In the genomic region with DNA sequence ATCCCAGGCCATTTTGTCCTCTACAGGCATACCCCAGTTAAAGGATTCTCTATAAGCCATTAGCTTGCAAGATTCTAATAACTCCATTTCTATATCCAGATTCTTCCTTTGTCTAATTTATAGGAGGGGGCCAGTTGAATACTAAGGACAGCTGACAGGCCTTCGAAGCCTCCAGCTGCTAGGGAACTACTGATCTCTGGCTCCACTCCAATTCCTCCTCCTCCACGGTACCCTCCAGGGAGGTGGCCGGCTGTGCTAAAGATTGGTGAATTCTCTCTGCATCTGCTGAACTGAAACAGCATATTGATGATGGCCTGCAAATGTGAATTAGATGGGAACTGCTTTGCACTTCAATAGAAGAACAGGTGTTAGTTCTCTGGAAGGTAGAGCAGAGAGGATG, we compare ENCODE assay signal across 18 mouse cellular contexts.
DNase-seq lines count a peak whose midpoint lies in the region; ATAC-seq lines count a peak whose summit lies in the region.
"Had no signal": no experiment of that assay in that cellular context is flagged by ENCODE, and none has a peak within 500 bp of the region (broad histone marks: within the 10 kb centered on the region; RNA-seq: fewer than 3 reads in every experiment).

No protein-coding gene starts in this region.

- H3K9me3 ChIP-seq in embryonic facial prominence, embryonic 14.5 days (ENCODE audit: control insufficient read depth, low read length) = no peaks in the 10 kb centered on the region
- H3K9me3 ChIP-seq in embryonic facial prominence, embryonic 10.5 days = no peaks in the 10 kb centered on the region
- H3K9me3 ChIP-seq in hindbrain, embryonic 10.5 days = no peaks in the 10 kb centered on the region
- H3K9me3 ChIP-seq in midbrain, embryonic 16.5 days (replicated peaks; ENCODE audit: control insufficient read depth, low read length, poor library complexity, severe bottlenecking) = no peaks in the 10 kb centered on the region
- H3K9me3 ChIP-seq: embryonic facial prominence, embryonic 12.5 days; stomach, embryonic 15.5 days had no signal

- no peak overlapping the region for H3K4me3 ChIP-seq in embryonic facial prominence, embryonic 14.5 days (ENCODE audit: low read depth, low read length)
- no peak overlapping the region for H3K4me3 ChIP-seq in embryonic facial prominence, embryonic 10.5 days
- no peak overlapping the region for H3K4me3 ChIP-seq in hindbrain, embryonic 10.5 days
- H3K4me3 ChIP-seq in midbrain, embryonic 16.5 days (ENCODE audit: low read depth, low read length) = no peak overlapping the region
- H3K4me3 ChIP-seq: embryonic facial prominence, embryonic 12.5 days; heart, embryonic 12.5 days; layer of hippocampus, adult 2 months; stomach, embryonic 15.5 days had no signal

- peak; percentile 63 for DNase-seq in embryonic facial prominence, embryonic 14.5 days (ENCODE audit: low spot score)
- DNase-seq in embryonic facial prominence, embryonic 10.5 days (ENCODE audit: low spot score) = no peak
- DNase-seq in ES-CJ7 (ENCODE audit: low read depth, low spot score) = peak; percentile 12
- no peak for DNase-seq in hindbrain, embryonic 10.5 days (ENCODE audit: low spot score)
- DNase-seq in ovary, postnatal 14 days (ENCODE audit: low spot score) = no peak
- DNase-seq in kidney, postnatal 36 days = no peak
- DNase-seq in lung, adult 18-20 months = no peak
- DNase-seq: adrenal gland, adult 8-10 months; cerebellum, postnatal 25 days; gastrocnemius, postnatal 25 days; kidney, adult 9 months; thymus, postnatal 25 days had no signal

- 56% methylated on average over 3 of the region's 3 CpGs for WGBS in embryonic facial prominence, embryonic 14.5 days
- WGBS in embryonic facial prominence, embryonic 10.5 days = 78% methylated on average over 3 of the region's 3 CpGs
- 59% methylated on average over 3 of the region's 3 CpGs for WGBS in hindbrain, embryonic 10.5 days
- 18% methylated on average over 3 of the region's 3 CpGs for WGBS in midbrain, embryonic 16.5 days

- H3K9ac ChIP-seq in embryonic facial prominence, embryonic 14.5 days (ENCODE audit: low read depth, low read length) = no peak overlapping the region
- H3K9ac ChIP-seq in midbrain, embryonic 16.5 days (ENCODE audit: low read depth, low read length) = no peak overlapping the region
- H3K9ac ChIP-seq: embryonic facial prominence, embryonic 12.5 days; heart, embryonic 12.5 days; liver, embryonic 14.5 days; stomach, embryonic 15.5 days had no signal

- H3K4me2 ChIP-seq in embryonic facial prominence, embryonic 14.5 days (ENCODE audit: low read depth, low read length) = no peak overlapping the region
- no peak overlapping the region for H3K4me2 ChIP-seq in midbrain, embryonic 16.5 days (ENCODE audit: low read length)
- H3K4me2 ChIP-seq: embryonic facial prominence, embryonic 12.5 days; heart, embryonic 12.5 days; stomach, embryonic 15.5 days had no signal

- H3K27me3 ChIP-seq in embryonic facial prominence, embryonic 14.5 days (replicated peaks; ENCODE audit: control insufficient read depth, insufficient read depth, low read length) = no peaks in the 10 kb centered on the region
- no peaks in the 10 kb centered on the region for H3K27me3 ChIP-seq in embryonic facial prominence, embryonic 10.5 days (replicated peaks; ENCODE audit: low read depth, poor library complexity, severe bottlenecking)
- no peaks in the 10 kb centered on the region for H3K27me3 ChIP-seq in hindbrain, embryonic 10.5 days (ENCODE audit: insufficient read depth, poor library complexity, severe bottlenecking)
- no peaks in the 10 kb centered on the region for H3K27me3 ChIP-seq in midbrain, embryonic 16.5 days (ENCODE audit: control insufficient read depth, insufficient read depth, low read depth, low read length)
- H3K27me3 ChIP-seq: embryonic facial prominence, embryonic 12.5 days; heart, embryonic 12.5 days; stomach, embryonic 15.5 days had no signal

- no peaks in the 10 kb centered on the region for H3K36me3 ChIP-seq in embryonic facial prominence, embryonic 14.5 days (ENCODE audit: control insufficient read depth, insufficient read depth, low read length)
- H3K36me3 ChIP-seq in embryonic facial prominence, embryonic 10.5 days (replicated peaks) = no peaks in the 10 kb centered on the region
- no peaks in the 10 kb centered on the region for H3K36me3 ChIP-seq in hindbrain, embryonic 10.5 days
- H3K36me3 ChIP-seq in midbrain, embryonic 16.5 days (ENCODE audit: control insufficient read depth, insufficient read depth, low read length) = no peaks in the 10 kb centered on the region
- H3K36me3 ChIP-seq: embryonic facial prominence, embryonic 12.5 days; heart, embryonic 12.5 days; stomach, embryonic 15.5 days had no signal

- H3K4me1 ChIP-seq in embryonic facial prominence, embryonic 14.5 days (ENCODE audit: control insufficient read depth, insufficient read depth, low read length) = no peaks in the 10 kb centered on the region
- H3K4me1 ChIP-seq in embryonic facial prominence, embryonic 10.5 days = no peaks in the 10 kb centered on the region
- H3K4me1 ChIP-seq in hindbrain, embryonic 10.5 days (replicated peaks) = peaks cover 8% of the 10 kb centered on the region; the same call in 1 of the 2 replicates
- H3K4me1 ChIP-seq in midbrain, embryonic 16.5 days (ENCODE audit: control insufficient read depth, insufficient read depth, low read length) = peaks cover 6% of the 10 kb centered on the region
- H3K4me1 ChIP-seq: embryonic facial prominence, embryonic 12.5 days; heart, embryonic 12.5 days; stomach, embryonic 15.5 days had no signal

- ATAC-seq in embryonic facial prominence, embryonic 14.5 days (ENCODE audit: low read depth) = peak; percentile 77; the same call in 1 of the 2 replicates
- peak; percentile 60; the same call in 1 of the 2 replicates for ATAC-seq in midbrain, embryonic 16.5 days

- H3K27ac ChIP-seq in embryonic facial prominence, embryonic 14.5 days (replicated peaks; ENCODE audit: low read depth, low read length) = no peak overlapping the region
- no peak overlapping the region for H3K27ac ChIP-seq in embryonic facial prominence, embryonic 10.5 days (replicated peaks)
- 0 out of 2 replicates have a peak overlapping the region, but pooled peaks have one; percentile 12 for H3K27ac ChIP-seq in hindbrain, embryonic 10.5 days
- 0 out of 2 replicates have a peak overlapping the region, but pooled peaks have one; percentile 1 for H3K27ac ChIP-seq in midbrain, embryonic 16.5 days (ENCODE audit: low read length)
- H3K27ac ChIP-seq: embryonic facial prominence, embryonic 12.5 days; layer of hippocampus, adult 2 months; liver, embryonic 14.5 days; stomach, embryonic 15.5 days had no signal

Comparison
In these comparisons a context has a peak if more than half of its experiments do, and no peak if none do; other contexts are left out.
1. DNase-seq: peak in embryonic facial prominence, embryonic 14.5 days (single experiment) and ES-CJ7 (single experiment); none in embryonic facial prominence, embryonic 10.5 days (single experiment), hindbrain, embryonic 10.5 days (single experiment), ovary, postnatal 14 days (single experiment), kidney, postnatal 36 days (0 of 2) and lung, adult 18-20 months (0 of 2).
2. H3K27ac ChIP-seq: peak in hindbrain, embryonic 10.5 days (single experiment) and midbrain, embryonic 16.5 days (single experiment); none in embryonic facial prominence, embryonic 14.5 days (single experiment) and embryonic facial prominence, embryonic 10.5 days (single experiment).